Mouse (Mus musculus) B cell, adult 67 days (primary cell): ENCODE results near the gene AW011738. TPM values are rescaled to one million over a fixed set of nuclear protein-coding genes. Genes with fewer than 3 reads are reported as not detected.

Experiments used
- total RNA-seq, 2 experiments: library from RNA; stranded (reverse); gene quantifications; 4 replicates each; pipeline ENCODE4 v1.2.4; 2023

AW011738 gene
- 1 to 10 TPM; 9.3 TPM for total RNA-seq

DNA sequence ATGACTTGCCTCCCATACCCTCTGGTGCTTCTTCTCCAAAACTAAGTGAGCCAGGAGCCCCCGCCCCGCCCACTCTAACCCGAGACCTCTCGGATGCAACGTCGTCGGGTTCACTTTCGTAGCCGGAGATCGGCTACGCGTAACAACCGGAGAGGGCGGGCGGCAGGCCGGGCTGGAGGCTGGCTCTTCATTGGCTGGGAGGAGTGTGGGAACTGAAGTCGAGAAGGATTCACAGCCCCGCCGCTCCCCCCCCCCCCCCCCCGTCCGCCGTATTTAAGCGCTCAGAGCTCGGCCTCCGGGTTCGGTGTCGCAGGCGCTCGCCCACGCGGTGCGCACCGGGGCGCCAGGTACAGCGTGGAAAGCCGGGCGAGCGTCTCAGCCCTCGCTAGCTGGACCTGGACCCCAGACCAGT is at the start of gene AW011738:
Gene AW011738, plus strand, starts transcription at position 304 of the 412 bp plus-strand sequence.

DNA sequence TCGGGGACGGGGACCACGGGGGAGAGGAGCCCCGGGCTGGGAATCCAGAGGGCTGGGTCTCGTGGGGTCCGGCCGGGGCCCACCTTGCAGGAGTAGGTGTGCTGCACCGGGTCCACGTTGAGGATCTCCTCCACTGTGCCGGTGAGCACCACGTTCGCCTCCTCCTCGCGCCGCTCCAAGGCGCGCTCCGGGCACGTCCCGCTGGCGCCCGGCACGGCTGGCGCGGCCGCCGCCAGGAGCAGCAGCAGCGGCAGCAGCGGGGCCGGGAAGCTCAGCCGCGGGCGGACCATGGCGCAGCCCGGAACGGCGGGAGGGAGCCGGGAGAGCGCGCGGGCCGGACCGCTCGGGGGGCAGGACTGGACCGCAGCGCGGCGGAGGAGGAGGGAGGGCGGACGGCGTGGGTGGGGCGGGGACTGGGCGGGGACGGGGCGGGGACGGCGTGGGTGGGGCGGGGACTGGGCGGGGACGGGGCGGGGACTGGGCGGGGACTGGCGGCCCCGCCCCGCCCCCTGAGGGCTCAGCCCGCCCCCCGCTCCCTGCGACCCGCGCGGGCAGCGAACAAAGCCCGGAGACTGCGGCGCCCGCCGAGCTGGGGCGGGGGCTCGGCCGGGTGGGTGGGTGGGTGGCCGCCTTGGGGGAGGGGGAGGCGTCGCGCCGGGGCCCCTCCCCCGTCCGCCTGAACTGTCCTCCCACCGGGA is 5.8 kb upstream of the AW011738 start, which contains the start of gene Agrn:
Gene Agrn, minus strand, starts transcription at position 358 of the 698 bp plus-strand sequence.

DNA sequence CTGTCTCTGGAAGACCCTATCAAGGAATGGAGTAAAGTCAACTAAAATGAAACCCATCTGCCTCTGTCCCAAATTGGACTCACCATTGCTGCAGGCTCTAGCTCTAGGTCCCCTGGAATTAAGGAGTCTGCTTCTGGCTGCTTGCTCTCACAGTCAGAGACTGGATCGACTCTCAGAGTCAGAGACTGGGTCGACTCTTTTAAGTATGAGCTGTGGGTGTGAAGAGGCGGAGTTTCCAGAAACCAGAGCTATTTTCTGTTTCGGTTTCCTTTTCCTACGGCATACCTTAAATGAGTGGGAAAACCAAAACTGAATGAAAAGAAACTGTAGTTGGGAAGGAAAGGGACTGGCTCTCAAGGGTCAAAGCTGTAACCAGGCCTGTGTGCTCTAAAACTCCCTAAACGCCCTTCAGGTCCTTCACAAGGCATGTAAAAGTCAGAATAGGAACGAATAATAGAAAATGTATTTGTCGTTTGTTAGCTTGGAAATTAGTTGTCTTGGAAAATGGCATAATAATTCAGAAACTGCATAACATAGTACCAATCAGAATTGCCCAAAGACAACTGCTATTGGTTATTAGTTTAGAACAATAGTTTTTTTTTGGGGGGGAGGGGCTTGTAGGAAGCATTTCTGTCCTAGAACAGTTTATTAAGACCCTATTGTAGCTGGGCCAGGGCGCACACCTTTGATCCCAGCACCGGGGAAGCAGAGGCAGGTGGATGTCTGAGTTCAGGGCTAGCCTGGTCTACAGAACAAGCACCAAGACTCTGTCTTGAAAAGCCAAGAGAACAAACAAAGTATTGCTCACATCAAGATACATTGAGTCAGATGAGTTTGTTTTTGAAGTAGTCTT is 2.3 kb upstream of the AW011738 start, which contains the start of gene Isg15:
Gene Isg15, minus strand, starts transcription at position 196 of the 853 bp plus-strand sequence.

DNA sequence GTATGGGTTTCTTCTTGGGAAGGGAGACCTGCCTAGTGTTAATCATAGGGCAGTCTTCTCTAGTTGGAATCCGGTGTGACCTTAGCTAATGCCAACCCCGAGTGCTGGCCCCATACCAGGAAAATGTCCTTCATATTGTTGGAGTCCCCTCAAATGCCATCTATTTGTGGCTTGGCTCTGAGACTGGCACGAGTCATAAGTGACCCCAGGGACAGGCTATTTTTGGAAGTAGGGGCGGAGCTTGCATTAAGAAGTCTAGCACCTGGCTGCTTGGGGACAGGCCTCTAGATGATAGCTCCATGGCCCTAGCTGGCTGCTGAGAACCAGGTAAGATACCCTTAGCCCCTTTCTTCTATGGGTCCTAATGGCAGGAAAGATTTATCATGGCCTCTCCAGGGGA is 12.5 kb downstream of the AW011738 start, which contains the start of gene Perm1:
Gene Perm1, plus strand, starts transcription at position 220 of the 400 bp plus-strand sequence.

DNA sequence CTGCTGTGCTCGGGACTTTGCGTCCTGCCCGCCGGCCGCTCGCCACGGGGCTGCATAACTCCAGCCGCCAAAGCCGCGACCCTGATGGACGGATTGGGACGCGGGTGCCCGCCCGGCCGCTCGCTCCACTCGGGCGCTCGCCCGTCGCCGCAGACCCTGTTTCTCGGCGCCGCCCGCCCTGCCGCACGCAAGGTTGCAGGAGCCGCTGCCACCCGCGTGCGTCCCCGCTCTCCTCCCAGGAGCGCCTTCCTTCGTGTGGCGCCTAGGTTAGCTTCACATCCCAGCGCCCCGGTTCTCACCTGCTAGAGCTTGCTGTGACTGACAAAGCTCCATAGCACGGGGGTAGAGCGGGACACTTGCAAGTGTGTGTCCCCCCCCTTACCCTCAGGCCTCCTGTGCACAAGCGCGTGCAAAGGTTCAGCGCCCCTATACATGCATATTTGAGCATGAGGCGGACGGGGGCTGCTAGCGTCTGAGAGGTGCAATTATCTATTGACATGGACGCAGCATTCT is 31.7 kb downstream of the AW011738 start, which contains the start of gene Plekhn1:
Gene Plekhn1, minus strand, starts transcription at position 157 of the 513 bp plus-strand sequence.

DNA sequence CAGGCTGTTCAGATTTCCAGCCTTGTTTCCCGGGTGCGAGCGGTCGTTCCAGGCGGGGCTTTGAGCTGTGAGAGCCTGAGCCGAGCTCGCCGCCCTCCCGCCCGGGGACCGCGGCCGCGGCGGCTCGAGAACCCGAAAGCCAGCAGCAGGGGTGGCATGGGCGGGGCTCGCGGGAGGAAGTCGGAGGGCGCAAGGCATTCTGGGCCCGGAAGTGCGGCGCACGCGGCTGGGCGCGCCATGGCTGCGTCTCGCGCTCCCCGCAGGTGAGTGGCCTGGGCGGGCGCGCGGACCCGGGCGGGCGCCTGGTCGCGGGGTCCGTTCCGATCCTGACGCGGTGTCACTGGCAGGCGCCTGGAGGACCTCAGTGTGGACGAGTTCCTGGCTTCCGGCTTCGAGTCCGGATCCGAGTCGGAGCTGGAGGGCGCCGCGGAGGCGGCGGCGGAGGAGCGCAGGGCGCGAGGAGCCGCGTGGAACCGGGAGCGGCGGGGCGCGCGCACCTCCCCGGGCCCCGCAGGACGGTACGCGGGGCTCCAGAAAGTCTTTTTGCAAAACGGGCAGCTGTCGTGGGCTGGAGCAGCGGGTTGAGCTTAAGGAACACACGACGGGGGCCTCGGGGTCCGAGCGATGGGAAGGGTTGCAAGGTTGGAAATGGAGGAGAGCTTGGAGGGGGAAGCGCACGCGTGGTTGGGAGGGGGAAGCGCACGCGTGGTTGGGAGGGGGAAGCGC is 32.9 kb downstream of the AW011738 start, which contains the start of gene Noc2l:
Gene Noc2l, plus strand, starts transcription at position 203 of the 726 bp plus-strand sequence.

Other genes starting within 250 kb of the AW011738 start
- gene C1qtnf12, start 241.0 kb upstream of the AW011738 start, total RNA-seq, result 1 to 10 TPM; 3.7 to 3.9 TPM
- 1 to 10 TPM; 2.9 to 3.8 TPM for gene B3galt6, start 210.7 kb upstream of the AW011738 start, total RNA-seq
- gene Sdf4, start 210.4 kb upstream of the AW011738 start, total RNA-seq, result 100 to 1,000 TPM; 124 to 134 TPM
- 10 to 100 TPM in 1 of 2 experiments, 1 to 10 TPM in 1; 3.7 to 11.2 TPM for gene Tnfrsf4, start 189.5 kb upstream of the AW011738 start, total RNA-seq
- 10 to 100 TPM; 15.0 to 17.0 TPM for gene Tnfrsf18, start 177.1 kb upstream of the AW011738 start, total RNA-seq
- gene Ttll10, start 143.9 kb upstream of the AW011738 start, total RNA-seq, result not detected
- 10 to 100 TPM; 67.6 to 67.9 TPM for gene 9430015G10Rik, start 93.3 kb upstream of the AW011738 start, total RNA-seq
- 1 to 10 TPM; 1.7 to 1.8 TPM for gene Rnf223, start 72.8 kb upstream of the AW011738 start, total RNA-seq
- gene Agrn, start 5.8 kb upstream of the AW011738 start, total RNA-seq, result 1 to 10 TPM; 1.8 to 4.1 TPM
- gene Isg15, start 2.5 kb upstream of the AW011738 start, total RNA-seq, result 1 to 10 TPM; 6.6 to 7.7 TPM
- gene Perm1, start 12.6 kb downstream of the AW011738 start, total RNA-seq, result under 1 TPM; 0.24 to 0.44 TPM
- 10 to 100 TPM; 40.3 to 46.7 TPM for gene Plekhn1, start 31.6 kb downstream of the AW011738 start, total RNA-seq
- gene Noc2l, start 32.7 kb downstream of the AW011738 start, total RNA-seq, result 10 to 100 TPM; 91.8 to 99.4 TPM
- gene Samd11, start 52.4 kb downstream of the AW011738 start, total RNA-seq, result 1 to 10 TPM; 3.8 to 5.3 TPM
- gene Vmn2r-ps159, start 127.8 kb downstream of the AW011738 start, total RNA-seq, result not detected